Mouse (Mus musculus) liver, embryonic 16.5 days (tissue): ENCODE measurements around the gene Glt28d2. TPM values are rescaled to one million over a fixed set of nuclear protein-coding genes. Genes with fewer than 3 reads are reported as not detected.
"Not testable (repeated sequence)": the region's sequence is repeated elsewhere in the genome, so short reads cannot be mapped to it uniquely, and the experiment has no call there.

Experiments
- ATAC-seq: fragments of 200-750 bp; cut with Nextera tagmentation; 2 replicates; pipeline ENCODE4 v1.8.0; 2017; ENCODE audit warnings: low read depth, mild to moderate bottlenecking, moderate number of reproducible peaks, moderate library complexity
- H3K27ac ChIP-seq: fragments of 300-500 bp; sonication (generic); 2 replicates; pipeline ENCODE4 v1.5.1; 2014; ENCODE audit warnings: mild to moderate bottlenecking, low read length
- H3K27me3 ChIP-seq: fragments of 300-500 bp; sonication (generic); 2 replicates; pipeline ENCODE4 v1.6.1; 2014; ENCODE audit warnings: low read depth, low read length, mixed read lengths; ENCODE audit not compliant: control insufficient read depth, insufficient read depth
- H3K36me3 ChIP-seq: fragments of 300-500 bp; sonication (generic); 2 replicates; pipeline ENCODE4 v1.6.1; 2014; ENCODE audit warnings: mild to moderate bottlenecking; ENCODE audit not compliant: control insufficient read depth, insufficient read depth
- H3K4me1 ChIP-seq: fragments of 300-500 bp; sonication (generic); 2 replicates; pipeline ENCODE4 v1.6.1; 2014; ENCODE audit warnings: low read depth, low read length, mixed read lengths; ENCODE audit not compliant: control insufficient read depth
- H3K4me2 ChIP-seq: fragments of 300-500 bp; sonication (generic); 2 replicates; pipeline ENCODE4 v1.6.1; 2014; ENCODE audit warnings: low read depth, low read length, mixed read lengths
- H3K4me3 ChIP-seq: fragments of 300-500 bp; sonication (generic); 2 replicates; pipeline ENCODE4 v1.5.1; 2014; ENCODE audit warnings: low read depth, mild to moderate bottlenecking, low read length
- H3K9ac ChIP-seq: fragments of 300-500 bp; sonication (generic); 2 replicates; pipeline ENCODE4 v1.6.1; 2014; ENCODE audit warnings: low read depth, low read length
- H3K9me3 ChIP-seq: fragments of 300-500 bp; sonication (generic); replicated peaks from 2 replicates; pipeline ENCODE4 v1.6.1; 2016; ENCODE audit warnings: low read length; ENCODE audit not compliant: control insufficient read depth
- WGBS: fragments of 180-500 bp; shearing (Covaris S2); extraction: QIAGEN DNeasy Blood & Tissue Kit; methylation state at CpG from one replicate; pipeline ENCODE4 v1.1.7; 2014; ENCODE audit not compliant: insufficient replicate concordance; 5-methylcytosine and 5-hydroxymethylcytosine counted together
- polyA plus RNA-seq: library from polyadenylated mRNA; unstranded; fragments of >200 nt; fragmentation: Nextera tagmentation; extraction: Ambion mirVana; gene quantifications from 2 replicates; pipeline ENCODE4 v1.2.1, GENCODE M21; 2015

Gene Glt28d2
- polyA plus RNA-seq, 1 experiment from 2014 or later = 0.17 TPM

GRCm38 (mm10) chr3:85923343-85923742, 36.0 kb upstream of the Glt28d2 start:
- WGBS = 77% methylated on average over 8 of the region's 8 CpGs
- no peaks in the 10 kb centered on the region for H3K36me3 ChIP-seq
- no peak overlapping the region for H3K4me3 ChIP-seq
- H3K27ac ChIP-seq = no peak overlapping the region
- H3K9me3 ChIP-seq = no peaks in the 10 kb centered on the region
- no peak for ATAC-seq
- no peaks in the 10 kb centered on the region for H3K27me3 ChIP-seq
- H3K9ac ChIP-seq = no peak overlapping the region
- no peak overlapping the region for H3K4me2 ChIP-seq
- H3K4me1 ChIP-seq = no peaks in the 10 kb centered on the region

DNA sequence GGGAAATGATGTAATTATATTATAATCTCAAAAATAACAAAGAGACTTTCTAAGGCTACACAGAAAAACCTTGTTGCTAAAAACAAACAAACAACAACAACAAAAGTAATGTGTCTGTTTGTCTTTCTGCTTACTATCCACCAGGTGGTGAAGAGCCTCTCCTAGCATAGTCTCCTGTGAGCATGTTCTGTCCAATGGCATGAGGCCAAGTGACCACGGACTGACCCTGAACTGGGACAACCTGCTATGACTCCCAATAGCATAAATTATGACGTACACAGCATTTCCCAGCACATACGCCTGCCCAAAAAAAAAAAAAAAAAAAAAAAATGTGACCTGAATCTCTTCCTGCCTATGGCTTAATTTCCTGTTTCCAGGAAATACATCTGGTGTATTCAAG, 35.0 kb upstream of the Glt28d2 start:
- Histone ChIP-seq H3K4me1 (no peaks in the 10 kb centered on the region), H3K9me3 (no peaks in the 10 kb centered on the region), H3K36me3 (no peaks in the 10 kb centered on the region), H3K27me3 (no peaks in the 10 kb centered on the region), H3K9ac (no peak overlapping the region), H3K27ac (no peak overlapping the region), H3K4me3 (no peak overlapping the region), H3K4me2 (no peak overlapping the region)
- 60% methylated on average over 3 of the region's 3 CpGs for WGBS
- no peak for ATAC-seq

DNA sequence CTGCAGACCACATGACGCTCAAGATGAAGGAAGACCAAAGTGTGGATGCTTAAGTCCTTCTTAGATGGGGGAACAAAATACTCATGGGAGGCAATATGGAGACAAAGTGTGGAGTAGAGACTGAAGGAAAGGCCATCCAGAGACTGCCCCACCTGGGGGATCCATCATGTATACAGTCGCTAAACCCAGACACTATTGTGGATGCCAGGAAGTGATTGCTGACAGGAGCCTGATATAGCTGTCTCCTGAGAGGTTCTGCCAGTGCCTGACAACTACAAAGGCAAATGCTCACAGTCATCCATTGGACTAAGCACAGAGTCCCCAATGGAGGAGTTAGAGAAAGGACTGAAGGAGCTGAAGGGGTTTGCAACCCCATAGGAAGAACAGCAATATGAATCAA, 33.4 kb upstream of the Glt28d2 start:
- not testable (repeated sequence) for H3K27me3 ChIP-seq, H3K27ac ChIP-seq, H3K4me1 ChIP-seq, H3K4me2 ChIP-seq, H3K9ac ChIP-seq, H3K36me3 ChIP-seq, ATAC-seq, H3K9me3 ChIP-seq, H3K4me3 ChIP-seq
- 68% methylated on average over 2 of the region's 2 CpGs for WGBS

- Histone ChIP-seq H3K27me3 (no peaks in the 10 kb centered on the region), H3K4me3 (no peak overlapping the region), H3K9me3 (no peaks in the 10 kb centered on the region), H3K4me2 (no peak overlapping the region), H3K27ac (no peak overlapping the region), H3K4me1 (no peaks in the 10 kb centered on the region), H3K36me3 (no peaks in the 10 kb centered on the region), H3K9ac (no peak overlapping the region)
- 9% methylated on average over 4 of the region's 4 CpGs for WGBS
- no peak for ATAC-seq
Measured at GRCm38 (mm10) chr3:85917600-85917999, 30.3 kb upstream of the Glt28d2 start.

DNA sequence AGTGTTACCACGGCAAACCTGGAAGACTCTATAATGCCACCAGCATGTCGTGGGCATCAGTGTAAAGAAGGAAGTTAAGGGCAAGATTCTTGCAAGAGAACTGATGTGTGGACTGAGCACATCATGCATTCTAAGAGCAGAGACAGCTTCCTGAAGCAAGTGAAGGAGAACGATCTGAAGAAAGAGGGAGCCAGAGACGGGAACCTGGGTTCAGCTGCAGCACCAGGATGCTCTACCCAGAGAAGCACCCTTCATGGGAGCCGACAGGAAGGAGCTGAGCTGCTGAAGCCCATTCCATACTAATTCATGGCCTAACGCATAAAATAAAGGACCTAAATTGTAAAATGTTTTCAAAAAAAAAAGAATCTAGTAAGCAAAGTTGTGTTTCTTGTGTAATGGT, 27.5 kb upstream of the Glt28d2 start:
- H3K27ac ChIP-seq = no peak overlapping the region
- no peak for ATAC-seq
- H3K9ac ChIP-seq = no peak overlapping the region
- no peaks in the 10 kb centered on the region for H3K4me1 ChIP-seq
- H3K36me3 ChIP-seq = no peaks in the 10 kb centered on the region
- no peak overlapping the region for H3K4me2 ChIP-seq
- no peaks in the 10 kb centered on the region for H3K27me3 ChIP-seq
- WGBS = 64% methylated on average over 6 of the region's 6 CpGs
- no peak overlapping the region for H3K4me3 ChIP-seq
- no peaks in the 10 kb centered on the region for H3K9me3 ChIP-seq

DNA sequence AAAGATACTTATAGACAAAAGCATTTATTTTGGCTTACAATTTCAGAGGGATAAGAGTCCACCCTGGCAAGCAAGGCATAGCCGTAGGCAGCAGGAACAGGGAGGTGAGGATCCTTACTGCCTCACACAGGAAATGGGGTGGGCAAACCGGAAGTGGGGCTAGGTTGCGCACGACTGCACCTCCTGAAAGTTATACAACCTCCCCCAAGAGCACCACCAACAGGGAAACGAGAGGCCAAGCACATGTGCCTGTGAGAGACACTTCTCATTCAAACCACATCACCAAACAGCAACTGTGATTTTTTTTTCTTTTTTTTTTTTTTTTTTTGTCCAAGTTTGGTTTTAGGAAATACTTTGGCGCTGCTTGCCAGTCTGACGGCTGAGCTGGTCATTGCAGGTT, 19.8 kb upstream of the Glt28d2 start:
- 60% methylated on average over 7 of the region's 7 CpGs for WGBS
- Histone ChIP-seq H3K27me3 (no peaks in the 10 kb centered on the region), H3K4me1 (no peaks in the 10 kb centered on the region), H3K9ac (no peak overlapping the region), H3K4me3 (no peak overlapping the region), H3K9me3 (no peaks in the 10 kb centered on the region), H3K36me3 (no peaks in the 10 kb centered on the region), H3K27ac (no peak overlapping the region), H3K4me2 (no peak overlapping the region)
- ATAC-seq = no peak

DNA sequence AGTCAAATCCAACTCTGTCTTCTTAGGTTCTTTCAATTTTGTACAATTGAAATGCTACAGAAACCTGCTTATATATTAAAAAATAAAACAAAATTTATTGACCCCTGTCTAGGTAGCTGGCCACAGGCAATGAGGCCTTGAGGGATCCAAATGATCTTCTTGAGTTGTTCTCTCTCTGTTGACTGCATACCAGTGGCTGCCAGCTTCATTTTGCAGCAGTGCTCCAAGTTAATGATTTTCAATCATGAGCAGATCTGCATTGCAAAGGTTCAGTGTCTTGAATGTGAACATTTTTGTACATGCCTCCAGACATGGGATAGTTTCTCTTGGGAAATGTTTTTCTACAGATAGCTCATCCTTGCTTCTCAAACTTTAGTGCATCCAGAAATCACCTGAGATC, 17.1 kb upstream of the Glt28d2 start:
- no peak overlapping the region for H3K4me2 ChIP-seq
- H3K27me3 ChIP-seq = no peaks in the 10 kb centered on the region
- H3K4me3 ChIP-seq = no peak overlapping the region
- H3K27ac ChIP-seq = no peak overlapping the region
- H3K36me3 ChIP-seq = no peaks in the 10 kb centered on the region
- H3K4me1 ChIP-seq = no peaks in the 10 kb centered on the region
- ATAC-seq = no peak
- no peak overlapping the region for H3K9ac ChIP-seq
- H3K9me3 ChIP-seq = no peaks in the 10 kb centered on the region

- H3K9ac ChIP-seq = no peak overlapping the region
- no peak overlapping the region for H3K4me2 ChIP-seq
- ATAC-seq = no peak
- no peak overlapping the region for H3K4me3 ChIP-seq
- WGBS = 56% methylated on average over 5 of the region's 5 CpGs
- no peaks in the 10 kb centered on the region for H3K9me3 ChIP-seq
- no peaks in the 10 kb centered on the region for H3K36me3 ChIP-seq
- H3K27me3 ChIP-seq = no peaks in the 10 kb centered on the region
- no peaks in the 10 kb centered on the region for H3K4me1 ChIP-seq
- no peak overlapping the region for H3K27ac ChIP-seq
Measured at GRCm38 (mm10) chr3:85895020-85895419, 7.7 kb upstream of the Glt28d2 start.

GRCm38 (mm10) chr3:85891571-85891970, 4.3 kb upstream of the Glt28d2 start:
- ATAC-seq = no peak

GRCm38 (mm10) chr3:85888221-85888671, 930 bp upstream of the Glt28d2 start:
- Histone ChIP-seq H3K9ac (no peak overlapping the region), H3K4me1 (peaks cover 19% of the 10 kb centered on the region), H3K27ac (no peak overlapping the region), H3K9me3 (no peaks in the 10 kb centered on the region), H3K36me3 (no peaks in the 10 kb centered on the region), H3K4me3 (peak overlapping the region; percentile 62), H3K27me3 (peaks cover 36% of the 10 kb centered on the region), H3K4me2 (peak overlapping the region; percentile 87)
- no peak for ATAC-seq
- 2% methylated on average over 11 of the region's 11 CpGs for WGBS

More at GRCm38 (mm10) chr3:85891571-85891970, 4.3 kb upstream of the Glt28d2 start:
- Histone ChIP-seq H3K4me2 (no peak overlapping the region), H3K9me3 (no peaks in the 10 kb centered on the region), H3K36me3 (no peaks in the 10 kb centered on the region), H3K4me1 (peaks cover 19% of the 10 kb centered on the region), H3K4me3 (no peak overlapping the region), H3K27ac (no peak overlapping the region), H3K9ac (no peak overlapping the region), H3K27me3 (peaks cover 26% of the 10 kb centered on the region)
- 38% methylated on average over 1 of the region's 1 CpGs for WGBS
